Mouse (Mus musculus) adrenal gland, postnatal 4 days (tissue): ENCODE data around the gene Tubgcp6. TPM values are rescaled to one million over a fixed set of nuclear protein-coding genes. Genes with fewer than 3 reads are reported as not detected.

Experiments
- DNase-seq, 2 experiments: peaks; one replicate each; pipeline ENCODE4 v3.0.0; 2021 to 2022; ENCODE audit warnings: low spot score in 2 of 2, mixed read lengths in 2 of 2
- total RNA-seq, 2 experiments: library from RNA; stranded (reverse); gene quantifications; 2 replicates each; pipeline ENCODE4 v1.2.3; 2021

Gene Tubgcp6
- total RNA-seq, 2 experiments from 2014 or later: 20.1 to 24.8 TPM

GRCm38 (mm10) chr15:89141905-89142304 lies 19.0 kb upstream of the Tubgcp6 start:
- DNase-seq: no peak

- DNase-seq: no peak
These were observed 18.5 kb upstream of the Tubgcp6 start for GRCm38 (mm10) chr15:89141443-89141842.

GRCm38 (mm10) chr15:89140659-89141252 lies 17.8 kb upstream of the Tubgcp6 start, which contains the start of gene Mapk12:
Mapk12 (minus strand) TSS chr15:89140703.
- DNase-seq: no peak

GRCm38 (mm10) chr15:89140048-89140658 lies 17.2 kb upstream of the Tubgcp6 start:
- no peak for DNase-seq

- no peak for DNase-seq
These were observed 15.6 kb upstream of the Tubgcp6 start for GRCm38 (mm10) chr15:89138531-89138930.

- DNase-seq: no peak
These were observed 15.1 kb upstream of the Tubgcp6 start for GRCm38 (mm10) chr15:89138046-89138405.

GRCm38 (mm10) chr15:89137378-89138045 lies 14.6 kb upstream of the Tubgcp6 start:
- DNase-seq: no peak

GRCm38 (mm10) chr15:89136461-89137155 lies 13.7 kb upstream of the Tubgcp6 start:
- no peak for DNase-seq

- DNase-seq: no peak
These were observed 8.4 kb upstream of the Tubgcp6 start for GRCm38 (mm10) chr15:89131316-89131715.

GRCm38 (mm10) chr15:89130245-89130644 lies 7.3 kb upstream of the Tubgcp6 start:
- no peak for DNase-seq

- DNase-seq: peak; percentile 55 to 72
These were observed 5.8 kb upstream of the Tubgcp6 start, which contains the start of gene Hdac10 for GRCm38 (mm10) chr15:89128382-89129350. Hdac10 (minus strand) TSS chr15:89128700.

GRCm38 (mm10) chr15:89127364-89127940 lies 4.5 kb upstream of the Tubgcp6 start:
- no peak for DNase-seq

- DNase-seq: no peak
These were observed 3.7 kb upstream of the Tubgcp6 start for GRCm38 (mm10) chr15:89126622-89127021.

GRCm38 (mm10) chr15:89125351-89125750 lies 2.4 kb upstream of the Tubgcp6 start:
- DNase-seq: no peak

- no peak for DNase-seq
These were observed 1.4 kb upstream of the Tubgcp6 start for GRCm38 (mm10) chr15:89124312-89124711.

- DNase-seq: no peak
These were observed 683 bp upstream of the Tubgcp6 start for GRCm38 (mm10) chr15:89123595-89123994.

GRCm38 (mm10) chr15:89118007-89118406 lies 4.9 kb downstream of the Tubgcp6 start:
- no peak for DNase-seq

GRCm38 (mm10) chr15:89110147-89110546 lies 12.8 kb downstream of the Tubgcp6 start:
- DNase-seq: peak in 1 of 2 experiments; percentile 46

- DNase-seq: no peak
These were observed 15.9 kb downstream of the Tubgcp6 start for GRCm38 (mm10) chr15:89106976-89107375.

GRCm38 (mm10) chr15:89106073-89106472 lies 16.8 kb downstream of the Tubgcp6 start:
- DNase-seq: no peak
